ENCODE assay signal across 9 mouse cellular contexts in genomic region chr5:92392542-92392941, GRCm38 (mm10). TPM values are rescaled to one million over a fixed set of nuclear protein-coding genes. Genes with fewer than 3 reads are reported as not detected.
DNase-seq lines count a peak whose midpoint lies in the region; ATAC-seq and TF ChIP-seq lines count a peak whose summit lies in the region.
"Had no signal": no experiment of that assay in that cellular context is flagged by ENCODE, and none has a peak within 500 bp of the region (broad histone marks: within the 10 kb centered on the region; RNA-seq: fewer than 3 reads in every experiment).

No protein-coding gene starts in this region.

- H3K4me2 ChIP-seq in heart, embryonic 16.5 days (ENCODE audit: low read depth, low read length): peak overlapping the region; percentile 22
- H3K4me2 ChIP-seq in hindbrain, postnatal 0 days (ENCODE audit: low read depth, low read length): peak overlapping the region; percentile 35
- peak overlapping the region; percentile 41 for H3K4me2 ChIP-seq in midbrain, embryonic 15.5 days

- H3K9ac ChIP-seq in heart, embryonic 16.5 days (ENCODE audit: low read length): no peak overlapping the region; the same call in 1 of the 2 replicates
- H3K9ac ChIP-seq in hindbrain, postnatal 0 days (replicated peaks; ENCODE audit: low read length): no peak overlapping the region
- no peak overlapping the region for H3K9ac ChIP-seq in midbrain, embryonic 15.5 days

- no peaks in the 10 kb centered on the region for H3K36me3 ChIP-seq in heart, embryonic 16.5 days (ENCODE audit: control insufficient read depth, insufficient read depth)
- H3K36me3 ChIP-seq in hindbrain, postnatal 0 days (ENCODE audit: insufficient read depth, low read length): no peaks in the 10 kb centered on the region
- H3K36me3 ChIP-seq in midbrain, embryonic 15.5 days (replicated peaks): no peaks in the 10 kb centered on the region

- no peak for TF ChIP-seq POLR2A in bone marrow macrophage, adult 2 months (IDR thresholded peaks at IDR 0.05; ENCODE audit: borderline replicate concordance, low read depth, low read length)
- no peak for TF ChIP-seq POLR2A in cerebellum, adult 2 months (IDR thresholded peaks at IDR 0.05; ENCODE audit: borderline replicate concordance, insufficient read depth, low read length)

- TF ChIP-seq CTCF in bone marrow macrophage, adult 2 months (IDR thresholded peaks at IDR 0.05; ENCODE audit: low read depth, low read length): no peak
- no peak for TF ChIP-seq CTCF in hindbrain, postnatal 0 days (IDR thresholded peaks at IDR 0.05; ENCODE audit: low read depth)
- no peak for TF ChIP-seq CTCF in cerebellum, adult 2 months (IDR thresholded peaks at IDR 0.05; ENCODE audit: borderline replicate concordance, insufficient read depth, low read depth, low read length)

- no peak for ATAC-seq in heart, embryonic 16.5 days (replicated peaks; ENCODE audit: extremely low read depth, insufficient read depth, low FRiP score)
- ATAC-seq in hindbrain, postnatal 0 days: no peak
- no peak for ATAC-seq in midbrain, embryonic 15.5 days (replicated peaks)

- H3K4me3 ChIP-seq in heart, embryonic 16.5 days (ENCODE audit: low read length): peak overlapping the region; percentile 6
- peak overlapping the region; percentile 46 for H3K4me3 ChIP-seq in bone marrow macrophage, adult 2 months (ENCODE audit: insufficient read depth, low read length)
- H3K4me3 ChIP-seq in hindbrain, postnatal 0 days (ENCODE audit: low read length): peak overlapping the region; percentile 11
- H3K4me3 ChIP-seq in midbrain, embryonic 15.5 days: peak overlapping the region; percentile 9
- H3K4me3 ChIP-seq in cerebellum, adult 2 months (replicated peaks; ENCODE audit: insufficient read depth, low read depth, low read length): no peak overlapping the region

- peaks cover 2% of the 10 kb centered on the region; the same call in 1 of the 2 replicates for H3K27me3 ChIP-seq in heart, embryonic 16.5 days (ENCODE audit: control insufficient read depth, insufficient read depth, low read length)
- H3K27me3 ChIP-seq in hindbrain, postnatal 0 days (ENCODE audit: insufficient read depth, low read length): peaks cover 16% of the 10 kb centered on the region; the same call in 1 of the 2 replicates
- peaks cover 21% of the 10 kb centered on the region for H3K27me3 ChIP-seq in midbrain, embryonic 15.5 days (replicated peaks)
- H3K27me3 ChIP-seq in cerebellum, adult 2 months (ENCODE audit: control insufficient read depth, insufficient read depth, low read length): no peaks in the 10 kb centered on the region; the same call in 1 of the 2 replicates

- 40% methylated on average over 18 of the region's 18 CpGs for WGBS in heart, embryonic 16.5 days
- WGBS in hindbrain, postnatal 0 days: 36% methylated on average over 18 of the region's 18 CpGs
- WGBS in midbrain, embryonic 15.5 days: 42% methylated on average over 18 of the region's 18 CpGs
- WGBS in cerebellum, adult 2 months: 43% methylated on average over 18 of the region's 18 CpGs

- no peak overlapping the region for H3K27ac ChIP-seq in heart, embryonic 16.5 days (ENCODE audit: low read length)
- no peak overlapping the region for H3K27ac ChIP-seq in bone marrow macrophage, adult 2 months (ENCODE audit: insufficient read depth, low read depth, low read length)
- no peak overlapping the region for H3K27ac ChIP-seq in hindbrain, postnatal 0 days
- no peak overlapping the region for H3K27ac ChIP-seq in midbrain, embryonic 15.5 days
- H3K27ac ChIP-seq in cerebellum, adult 2 months (ENCODE audit: insufficient read depth, low read length): no peak overlapping the region

- H3K9me3 ChIP-seq in heart, embryonic 16.5 days (replicated peaks; ENCODE audit: control insufficient read depth, low read length): no peaks in the 10 kb centered on the region
- H3K9me3 ChIP-seq in hindbrain, postnatal 0 days (ENCODE audit: low read length): no peaks in the 10 kb centered on the region
- H3K9me3 ChIP-seq in midbrain, embryonic 15.5 days: no peaks in the 10 kb centered on the region

- H3K4me1 ChIP-seq in heart, embryonic 16.5 days (ENCODE audit: control insufficient read depth, insufficient read depth, low read length): peaks cover 32% of the 10 kb centered on the region
- H3K4me1 ChIP-seq in bone marrow macrophage, adult 2 months (ENCODE audit: control insufficient read depth, insufficient read depth, low read length): no peaks in the 10 kb centered on the region
- no peaks in the 10 kb centered on the region for H3K4me1 ChIP-seq in hindbrain, postnatal 0 days (ENCODE audit: insufficient read depth, low read length)
- H3K4me1 ChIP-seq in midbrain, embryonic 15.5 days: peaks cover 3% of the 10 kb centered on the region; the same call in 1 of the 2 replicates
- no peaks in the 10 kb centered on the region for H3K4me1 ChIP-seq in cerebellum, adult 2 months (ENCODE audit: control insufficient read depth, insufficient read depth, low read length)

- DNase-seq in heart, adult 8-10 months (ENCODE audit: low spot score): no peak
- DNase-seq in hindbrain, postnatal 0 days (ENCODE audit: low spot score): no peak
- DNase-seq in cerebellum, adult 2 months: no peak
- no peak for DNase-seq in thymus, adult 18-20 months
- DNase-seq in kidney, postnatal 4 days: no peak

RNA-seq across cellular contexts. Expression of gene Nup54, which starts 42.5 kb away (rescaled TPM):
- 37.2 and 38.8 TPM in 2 replicates for polyA plus RNA-seq in heart, embryonic 16.5 days (2015; fragmentation: Nextera tagmentation; extraction: Ambion mirVana)
- total RNA-seq in heart, adult 8-10 months (2022): 10 to 100 TPM; 12.1 to 18.4 (median 16.2) TPM
- 18.9 and 20.4 TPM in 2 replicates for polyA plus RNA-seq in bone marrow macrophage, adult 2 months (2012; ENCODE audit: insufficient read depth, insufficient read length, missing spikeins)
- 72.6 and 90.2 TPM in 2 replicates for total RNA-seq in hindbrain, postnatal 0 days (2014; rRNA removed)
- 41.3 and 42.3 TPM in 2 replicates for polyA plus RNA-seq in hindbrain, postnatal 0 days (2015; fragmentation: Nextera tagmentation; extraction: Ambion mirVana)
- polyA plus RNA-seq in midbrain, embryonic 15.5 days (2015; fragmentation: Nextera tagmentation; extraction: Ambion mirVana): 50.5 and 56.4 TPM in 2 replicates
- polyA plus RNA-seq in cerebellum, adult 2 months (2012; rRNA removed): 33.0 and 36.9 TPM in 2 replicates

RNA-seq across cellular contexts. Expression of gene Cxcl10, which starts 43.9 kb away (rescaled TPM):
- 5.5 and 16.5 TPM in 2 replicates for polyA plus RNA-seq in heart, embryonic 16.5 days (2015; fragmentation: Nextera tagmentation; extraction: Ambion mirVana)
- total RNA-seq in heart, adult 8-10 months (2022): not detected
- 30.4 and 32.0 TPM in 2 replicates for polyA plus RNA-seq in bone marrow macrophage, adult 2 months (2012; ENCODE audit: insufficient read depth, insufficient read length, missing spikeins)
- not detected in 2 replicates for total RNA-seq in hindbrain, postnatal 0 days (2014; rRNA removed)
- 0.54 and 0.80 TPM in 2 replicates for polyA plus RNA-seq in hindbrain, postnatal 0 days (2015; fragmentation: Nextera tagmentation; extraction: Ambion mirVana)
- 0.21 and 0.42 TPM in 2 replicates for polyA plus RNA-seq in midbrain, embryonic 15.5 days (2015; fragmentation: Nextera tagmentation; extraction: Ambion mirVana)
- 0.64 and 0.65 TPM in 2 replicates for polyA plus RNA-seq in cerebellum, adult 2 months (2012; rRNA removed)
- total RNA-seq: MEL had no signal
